Mouse (Mus musculus): ENCODE results near the gene Sympk. TPM values are rescaled to one million over a fixed set of nuclear protein-coding genes. Genes with fewer than 3 reads are reported as not detected.

The Sympk gene
- total and polyA plus RNA-seq, 3 experiments, result 43.7 to 141 (median 111) TPM

GRCm38 (mm10) chr7:19091913-19092312, 67.7 kb downstream of the Sympk start:
- no peaks in the 10 kb centered on the region for H3K36me3 ChIP-seq (replicated peaks in 1 of 2; ENCODE audit: control insufficient read depth in 1 of 2, insufficient read depth in 1 of 2, low read length in 1 of 2)
- no peak for TF ChIP-seq CTCF (conservative IDR thresholded peaks at IDR 0.05 in 1 of 2, IDR thresholded peaks at IDR 0.05 in 1 of 2; ENCODE audit: low read depth in 2 of 2, low read length in 2 of 2)
- TF ChIP-seq RAD21 (IDR thresholded peaks at IDR 0.05; ENCODE audit: low read depth, low read length), result no peak
- no peak for TF ChIP-seq MEF2A (IDR thresholded peaks at IDR 0.05; ENCODE audit: borderline replicate concordance, low read depth, low read length)
- no peak for TF ChIP-seq MXI1 (IDR thresholded peaks at IDR 0.05; ENCODE audit: low read depth, low read length)
- TF ChIP-seq POLR2A (IDR thresholded peaks at IDR 0.05; ENCODE audit: low read depth, low read length), result no peak
- TF ChIP-seq RCOR1 (conservative IDR thresholded peaks at IDR 0.05; ENCODE audit: low read depth, low read length), result no peak
- no peak overlapping the region for H3K4me3 ChIP-seq (replicated peaks in 1 of 3; ENCODE audit: low read depth in 2 of 3, low read length in 2 of 3, poor library complexity in 1 of 3)
- in situ Hi-C loops (cut with MboI; ENCODE audit: low pct_ligation_motif_present, low pct_unique_long_range_greater_than_20kb, low sequenced_read_pairs), result no loop called here
- no peaks in the 10 kb centered on the region for H3K9me3 ChIP-seq (replicated peaks; ENCODE audit: low read length)
- H3K4me2 ChIP-seq (ENCODE audit: insufficient read depth, low read depth, poor library complexity, severe bottlenecking), result no peak overlapping the region
- no peak overlapping the region for H3K9ac ChIP-seq (ENCODE audit: insufficient read depth, low read depth)
- peaks cover 5 to 29% of the 10 kb centered on the region in 2 experiments; a peak in 3 of 4 replicates for H3K4me1 ChIP-seq (ENCODE audit: control insufficient read depth in 1 of 2, insufficient read depth in 2 of 2)
- peaks cover 82% of the 10 kb centered on the region for H3K27me3 ChIP-seq (replicated peaks)
- DNase-seq (ENCODE audit: extremely low read depth), result no peak
- dilution Hi-C loops (cut with MboI; ENCODE audit: extremely low pct_ligation_motif_present, extremely low pct_unique_long_range_greater_than_20kb, low sequenced_read_pairs), result no loop called here
- no peak overlapping the region for H3K27ac ChIP-seq (ENCODE audit: insufficient read depth, low read depth)
- H3K79me2 ChIP-seq (replicated peaks; ENCODE audit: control insufficient read depth, extremely low read depth, insufficient read depth, poor library complexity, severe bottlenecking), result no peaks in the 10 kb centered on the region

GRCm38 (mm10) chr7:19092381-19093173, 68.4 kb downstream of the Sympk start:
- Histone ChIP-seq H3K27ac (ENCODE audit: insufficient read depth, low read depth) (no peak overlapping the region), H3K79me2 (replicated peaks; ENCODE audit: control insufficient read depth, extremely low read depth, insufficient read depth, poor library complexity, severe bottlenecking) (no peaks in the 10 kb centered on the region), H3K9ac (ENCODE audit: insufficient read depth, low read depth) (0 out of 2 replicates have a peak overlapping the region, but pooled peaks have one; percentile 3), H3K27me3 (replicated peaks) (peaks cover 82% of the 10 kb centered on the region), H3K9me3 (replicated peaks; ENCODE audit: low read length) (no peaks in the 10 kb centered on the region), H3K4me1 (ENCODE audit: control insufficient read depth in 1 of 2, insufficient read depth in 2 of 2) (peaks cover 5 to 28% of the 10 kb centered on the region in 2 experiments; a peak in 3 of 4 replicates), H3K4me2 (ENCODE audit: insufficient read depth, low read depth, poor library complexity, severe bottlenecking) (peak overlapping the region; percentile 76), H3K4me3 (replicated peaks in 1 of 3; ENCODE audit: low read depth in 2 of 3, low read length in 2 of 3, poor library complexity in 1 of 3) (peak overlapping the region in 1 of 3 experiments; percentile 23), H3K36me3 (replicated peaks in 1 of 2; ENCODE audit: control insufficient read depth in 1 of 2, insufficient read depth in 1 of 2, low read length in 1 of 2) (no peaks in the 10 kb centered on the region)
- in situ Hi-C loops (cut with MboI; ENCODE audit: low pct_ligation_motif_present, low pct_unique_long_range_greater_than_20kb, low sequenced_read_pairs), result no loop called here
- dilution Hi-C loops (cut with MboI; ENCODE audit: extremely low pct_ligation_motif_present, extremely low pct_unique_long_range_greater_than_20kb, low sequenced_read_pairs), result no loop called here
- TF ChIP-seq MAX (IDR thresholded peaks at IDR 0.05; ENCODE audit: low read length) (no peak), PAX5 (IDR thresholded peaks at IDR 0.05; ENCODE audit: low read length) (no peak), RAD21 (IDR thresholded peaks at IDR 0.05; ENCODE audit: low read depth, low read length) (no peak), JUN (IDR thresholded peaks at IDR 0.05; ENCODE audit: insufficient read depth, low read depth, low read length) (no peak), GABPA (IDR thresholded peaks at IDR 0.05; ENCODE audit: insufficient replicate concordance, low read depth, low read length) (no peak), ZMIZ1 (IDR thresholded peaks at IDR 0.05; ENCODE audit: low read depth, low read length) (no peak), MAZ (IDR thresholded peaks at IDR 0.05; ENCODE audit: low read depth, low read length) (no peak), NRF1 (IDR thresholded peaks at IDR 0.05; ENCODE audit: low read depth, low read length) (no peak), MXI1 (IDR thresholded peaks at IDR 0.05; ENCODE audit: low read depth, low read length) (no peak), CHD1 (IDR thresholded peaks at IDR 0.05; ENCODE audit: low read depth, low read length) (no peak), ZC3H11A (IDR thresholded peaks at IDR 0.05; ENCODE audit: low read depth, low read length) (no peak), ETS1 (conservative IDR thresholded peaks at IDR 0.05; ENCODE audit: low read depth, low read length) (no peak), MEF2A (IDR thresholded peaks at IDR 0.05; ENCODE audit: borderline replicate concordance, low read depth, low read length) (no peak), RCOR1 (conservative IDR thresholded peaks at IDR 0.05; ENCODE audit: low read depth, low read length) (no peak), E2F4 (IDR thresholded peaks at IDR 0.05; ENCODE audit: insufficient replicate concordance, low read depth, low read length) (no peak)
- DNase-seq (ENCODE audit: extremely low read depth), result no peak

Data from CH12.LX (cell line).